10 mouse cellular contexts compared by ENCODE assay signal in the genomic region with DNA sequence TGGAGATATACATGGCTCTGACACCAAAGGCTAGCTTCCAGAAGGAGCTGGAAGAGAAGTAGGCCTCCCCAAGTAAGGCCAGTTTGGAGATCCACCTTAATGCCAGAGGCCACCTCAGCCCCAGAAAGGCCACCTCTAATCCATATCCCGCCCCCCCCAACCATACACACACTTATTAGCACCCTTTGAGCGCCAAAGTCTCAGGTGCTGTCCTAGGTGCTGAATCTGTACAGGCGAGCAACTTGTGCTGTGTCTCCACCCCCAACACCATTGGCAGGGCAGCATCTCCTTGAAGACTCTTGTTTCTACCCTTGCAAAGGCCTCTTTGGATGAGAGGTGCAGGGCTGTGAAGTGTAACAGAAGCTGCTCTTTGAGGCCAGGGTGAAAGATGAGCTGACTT. TPM values are rescaled to one million over a fixed set of nuclear protein-coding genes. Genes with fewer than 3 reads are reported as not detected.
DNase-seq lines count a peak whose midpoint lies in the region; ATAC-seq and TF ChIP-seq lines count a peak whose summit lies in the region.
"Had no signal": no experiment of that assay in that cellular context is flagged by ENCODE, and none has a peak within 500 bp of the region (broad histone marks: within the 10 kb centered on the region; RNA-seq: fewer than 3 reads in every experiment).

No protein-coding gene starts in this region.

- no peak for TF ChIP-seq CTCF in midbrain, postnatal 0 days (IDR thresholded peaks at IDR 0.05)
- TF ChIP-seq CTCF in stomach, postnatal 0 days (IDR thresholded peaks at IDR 0.05; ENCODE audit: low read depth): no peak
- TF ChIP-seq CTCF in heart, adult 2 months (IDR thresholded peaks at IDR 0.05): no peak

- H3K9me3 ChIP-seq in forebrain, embryonic 11.5 days (ENCODE audit: control insufficient read depth, low read length): no peaks in the 10 kb centered on the region
- no peaks in the 10 kb centered on the region for H3K9me3 ChIP-seq in forebrain, embryonic 13.5 days (replicated peaks)
- no peaks in the 10 kb centered on the region for H3K9me3 ChIP-seq in midbrain, embryonic 11.5 days (ENCODE audit: control insufficient read depth, low read length)
- no peaks in the 10 kb centered on the region for H3K9me3 ChIP-seq in midbrain, postnatal 0 days (ENCODE audit: low read length)
- H3K9me3 ChIP-seq in embryonic facial prominence, embryonic 14.5 days (ENCODE audit: control insufficient read depth, low read length): no peaks in the 10 kb centered on the region
- H3K9me3 ChIP-seq in stomach, postnatal 0 days (ENCODE audit: control insufficient read depth, low read length): no peaks in the 10 kb centered on the region
- H3K9me3 ChIP-seq: heart, embryonic 15.5 days had no signal

- no peak overlapping the region for H3K4me2 ChIP-seq in forebrain, embryonic 11.5 days (ENCODE audit: low read depth, low read length, severe bottlenecking)
- H3K4me2 ChIP-seq in forebrain, embryonic 13.5 days: no peak overlapping the region
- no peak overlapping the region for H3K4me2 ChIP-seq in midbrain, embryonic 11.5 days
- H3K4me2 ChIP-seq in midbrain, postnatal 0 days (ENCODE audit: low read depth, low read length, poor library complexity, severe bottlenecking): no peak overlapping the region
- H3K4me2 ChIP-seq in embryonic facial prominence, embryonic 14.5 days (ENCODE audit: low read depth, low read length): no peak overlapping the region
- no peak overlapping the region for H3K4me2 ChIP-seq in stomach, postnatal 0 days (replicated peaks; ENCODE audit: low read depth)
- H3K4me2 ChIP-seq: heart, embryonic 15.5 days had no signal

- no peaks in the 10 kb centered on the region for H3K79me2 ChIP-seq in heart, adult 2 months (replicated peaks; ENCODE audit: control insufficient read depth, insufficient read depth, low read length)

- DNase-seq in forebrain, embryonic 11.5 days (ENCODE audit: low spot score): peak; percentile 72
- peak; percentile 90 for DNase-seq in midbrain, embryonic 11.5 days (ENCODE audit: low spot score, missing footprints)
- DNase-seq in midbrain, postnatal 0 days (ENCODE audit: low spot score): no peak
- peak; percentile 75 for DNase-seq in embryonic facial prominence, embryonic 14.5 days (ENCODE audit: low spot score)
- DNase-seq in stomach, postnatal 0 days (ENCODE audit: low spot score): peak; percentile 44
- DNase-seq in heart, adult 2 months: no peak
- DNase-seq in B cell, adult 2 months: no peak
- DNase-seq: right cerebral cortex, adult 18-20 months had no signal

- no peak overlapping the region for H3K4me3 ChIP-seq in forebrain, embryonic 11.5 days (ENCODE audit: low read depth, low read length)
- H3K4me3 ChIP-seq in forebrain, embryonic 13.5 days: no peak overlapping the region
- H3K4me3 ChIP-seq in midbrain, embryonic 11.5 days (ENCODE audit: low read depth, low read length): no peak overlapping the region
- no peak overlapping the region for H3K4me3 ChIP-seq in midbrain, postnatal 0 days (ENCODE audit: low read depth, low read length)
- no peak overlapping the region for H3K4me3 ChIP-seq in embryonic facial prominence, embryonic 14.5 days (ENCODE audit: low read depth, low read length)
- no peak overlapping the region for H3K4me3 ChIP-seq in stomach, postnatal 0 days (ENCODE audit: low read depth, low read length)
- H3K4me3 ChIP-seq in heart, adult 2 months: no peak overlapping the region
- H3K4me3 ChIP-seq: heart, embryonic 15.5 days had no signal

- 2% methylated on average over 3 of the region's 3 CpGs for WGBS in forebrain, embryonic 11.5 days
- WGBS in forebrain, embryonic 13.5 days: 9% methylated on average over 3 of the region's 3 CpGs
- 11% methylated on average over 3 of the region's 3 CpGs for WGBS in midbrain, embryonic 11.5 days
- 30% methylated on average over 3 of the region's 3 CpGs for WGBS in midbrain, postnatal 0 days
- WGBS in embryonic facial prominence, embryonic 14.5 days: 0% methylated on average over 3 of the region's 3 CpGs
- WGBS in stomach, postnatal 0 days: 2% methylated on average over 3 of the region's 3 CpGs
- WGBS in heart, adult 2 months: 8% methylated on average over 3 of the region's 3 CpGs

- no peaks in the 10 kb centered on the region for H3K4me1 ChIP-seq in forebrain, embryonic 11.5 days (replicated peaks; ENCODE audit: control insufficient read depth, insufficient read depth, low read length)
- H3K4me1 ChIP-seq in forebrain, embryonic 13.5 days: peaks cover 23% of the 10 kb centered on the region
- peaks cover 11% of the 10 kb centered on the region for H3K4me1 ChIP-seq in midbrain, embryonic 11.5 days (ENCODE audit: control insufficient read depth, insufficient read depth, low read length)
- H3K4me1 ChIP-seq in midbrain, postnatal 0 days (ENCODE audit: insufficient read depth, low read length): no peaks in the 10 kb centered on the region
- H3K4me1 ChIP-seq in embryonic facial prominence, embryonic 14.5 days (ENCODE audit: control insufficient read depth, insufficient read depth, low read length): no peaks in the 10 kb centered on the region
- no peaks in the 10 kb centered on the region for H3K4me1 ChIP-seq in stomach, postnatal 0 days (replicated peaks; ENCODE audit: control insufficient read depth, insufficient read depth)
- no peaks in the 10 kb centered on the region; the same call in 1 of the 2 replicates for H3K4me1 ChIP-seq in heart, adult 2 months (ENCODE audit: control insufficient read depth, insufficient read depth, low read length)

- no peaks in the 10 kb centered on the region for H3K36me3 ChIP-seq in forebrain, embryonic 11.5 days (ENCODE audit: control insufficient read depth, insufficient read depth, low read length)
- H3K36me3 ChIP-seq in forebrain, embryonic 13.5 days (ENCODE audit: poor library complexity, severe bottlenecking): no peaks in the 10 kb centered on the region
- H3K36me3 ChIP-seq in midbrain, embryonic 11.5 days (ENCODE audit: control insufficient read depth, insufficient read depth, low read length): no peaks in the 10 kb centered on the region
- no peaks in the 10 kb centered on the region for H3K36me3 ChIP-seq in midbrain, postnatal 0 days (ENCODE audit: insufficient read depth, low read length)
- H3K36me3 ChIP-seq in embryonic facial prominence, embryonic 14.5 days (ENCODE audit: control insufficient read depth, insufficient read depth, low read length): no peaks in the 10 kb centered on the region
- H3K36me3 ChIP-seq in stomach, postnatal 0 days (ENCODE audit: control insufficient read depth, insufficient read depth, low read length): no peaks in the 10 kb centered on the region
- H3K36me3 ChIP-seq in heart, adult 2 months (ENCODE audit: control insufficient read depth, insufficient read depth, low read length): no peaks in the 10 kb centered on the region
- H3K36me3 ChIP-seq: heart, embryonic 15.5 days had no signal

- no peak overlapping the region for H3K27ac ChIP-seq in forebrain, embryonic 11.5 days (ENCODE audit: low read depth, low read length)
- no peak overlapping the region for H3K27ac ChIP-seq in forebrain, embryonic 13.5 days
- no peak overlapping the region for H3K27ac ChIP-seq in midbrain, embryonic 11.5 days (ENCODE audit: low read depth, low read length)
- H3K27ac ChIP-seq in midbrain, postnatal 0 days (ENCODE audit: low read depth, low read length): no peak overlapping the region
- no peak overlapping the region for H3K27ac ChIP-seq in embryonic facial prominence, embryonic 14.5 days (replicated peaks; ENCODE audit: low read depth, low read length)
- H3K27ac ChIP-seq in stomach, postnatal 0 days (replicated peaks): no peak overlapping the region
- no peak overlapping the region for H3K27ac ChIP-seq in heart, adult 2 months
- H3K27ac ChIP-seq: heart, embryonic 15.5 days had no signal

- no peak for TF ChIP-seq EP300 in stomach, postnatal 0 days (optimal IDR thresholded peaks at IDR 0.05)
- TF ChIP-seq EP300 in heart, adult 2 months (IDR thresholded peaks at IDR 0.05; ENCODE audit: insufficient read depth, low read depth, low read length): no peak

- ATAC-seq in forebrain, embryonic 11.5 days (replicated peaks; ENCODE audit: low FRiP score): no peak
- no peak for ATAC-seq in forebrain, embryonic 13.5 days
- ATAC-seq in midbrain, embryonic 11.5 days (ENCODE audit: low FRiP score): no peak
- ATAC-seq in midbrain, postnatal 0 days (ENCODE audit: low FRiP score): no peak
- ATAC-seq in embryonic facial prominence, embryonic 14.5 days (ENCODE audit: low read depth): no peak
- ATAC-seq in stomach, postnatal 0 days (ENCODE audit: low FRiP score, low TSS enrichment): no peak

- intact Hi-C loops in heart, adult 2 months (cut with DNase I): loop anchor here (5.0 kb wide), 2 partner anchors 108 to 232 kb away; no protein-coding TSS in a partner anchor

- no peak for TF ChIP-seq POLR2A in heart, adult 2 months (IDR thresholded peaks at IDR 0.05; ENCODE audit: insufficient read depth, low read depth, low read length)

- peaks cover 8% of the 10 kb centered on the region; the same call in 1 of the 2 replicates for H3K27me3 ChIP-seq in forebrain, embryonic 11.5 days (ENCODE audit: control insufficient read depth, insufficient read depth, low read length)
- peaks cover 26% of the 10 kb centered on the region for H3K27me3 ChIP-seq in forebrain, embryonic 13.5 days
- H3K27me3 ChIP-seq in midbrain, embryonic 11.5 days (ENCODE audit: control insufficient read depth, insufficient read depth, low read length): peaks cover 4% of the 10 kb centered on the region
- no peaks in the 10 kb centered on the region for H3K27me3 ChIP-seq in midbrain, postnatal 0 days (ENCODE audit: insufficient read depth, low read length)
- peaks cover 6% of the 10 kb centered on the region for H3K27me3 ChIP-seq in embryonic facial prominence, embryonic 14.5 days (replicated peaks; ENCODE audit: control insufficient read depth, insufficient read depth, low read length)
- H3K27me3 ChIP-seq in stomach, postnatal 0 days (ENCODE audit: control insufficient read depth, insufficient read depth, low read length): peaks cover 4% of the 10 kb centered on the region; the same call in 1 of the 2 replicates
- H3K27me3 ChIP-seq in heart, adult 2 months (ENCODE audit: control insufficient read depth, insufficient read depth, low read length): peaks cover 2% of the 10 kb centered on the region; the same call in 1 of the 2 replicates

- no peak overlapping the region for H3K9ac ChIP-seq in forebrain, embryonic 11.5 days (ENCODE audit: low read length)
- no peak overlapping the region for H3K9ac ChIP-seq in forebrain, embryonic 13.5 days
- no peak overlapping the region for H3K9ac ChIP-seq in midbrain, embryonic 11.5 days (ENCODE audit: low read length)
- no peak overlapping the region for H3K9ac ChIP-seq in midbrain, postnatal 0 days (replicated peaks; ENCODE audit: low read length, poor library complexity, severe bottlenecking)
- H3K9ac ChIP-seq in embryonic facial prominence, embryonic 14.5 days (ENCODE audit: low read depth, low read length): no peak overlapping the region
- no peak overlapping the region for H3K9ac ChIP-seq in stomach, postnatal 0 days (ENCODE audit: low read length)
- no peak overlapping the region for H3K9ac ChIP-seq in heart, adult 2 months (ENCODE audit: low read depth, low read length)
- H3K9ac ChIP-seq: heart, embryonic 15.5 days had no signal

RNA-seq across cellular contexts. Expression of a gene that starts 6.4 kb away (rescaled TPM):
- polyA plus RNA-seq in forebrain, embryonic 11.5 days (2014; fragmentation: Nextera tagmentation; extraction: Ambion mirVana): 3.2 and 4.0 TPM in 2 replicates
- 12.0 and 14.1 TPM in 2 replicates for polyA plus RNA-seq in forebrain, embryonic 13.5 days (2015; fragmentation: Nextera tagmentation; extraction: Ambion mirVana)
- 3.3 and 4.4 TPM in 2 replicates for polyA plus RNA-seq in midbrain, embryonic 11.5 days (2014; fragmentation: Nextera tagmentation; extraction: Ambion mirVana)
- total RNA-seq in midbrain, postnatal 0 days (2014; rRNA removed): 21.1 and 22.0 TPM in 2 replicates
- polyA plus RNA-seq in midbrain, postnatal 0 days (2015; fragmentation: Nextera tagmentation; extraction: Ambion mirVana): 40.7 and 41.6 TPM in 2 replicates
- 7.6 and 8.6 TPM in 2 replicates for polyA plus RNA-seq in embryonic facial prominence, embryonic 14.5 days (2014; fragmentation: Nextera tagmentation; extraction: Ambion mirVana)
- polyA plus RNA-seq in stomach, postnatal 0 days (2015; fragmentation: Nextera tagmentation; extraction: Ambion mirVana): 3.0 and 4.5 TPM in 2 replicates
- total RNA-seq in heart, adult 2 months (2021): not detected
- polyA plus RNA-seq in heart, adult 2 months (2012; rRNA removed): 0.09 TPM in 1 of 2 replicates, not detected in the other

Comparison
In these comparisons a context has a peak if more than half of its experiments do, and no peak if none do; other contexts are left out.
1. DNase-seq: peak in forebrain, embryonic 11.5 days (single experiment), midbrain, embryonic 11.5 days (single experiment), embryonic facial prominence, embryonic 14.5 days (single experiment) and stomach, postnatal 0 days (single experiment); none in midbrain, postnatal 0 days (single experiment), heart, adult 2 months (0 of 2) and B cell, adult 2 months (0 of 2).